Mouse (Mus musculus): Measurements from ENCODE around the gene Dgki. TPM values are rescaled to one million over a fixed set of nuclear protein-coding genes. Genes with fewer than 3 reads are reported as not detected.

Dgki gene
- polyA plus RNA-seq, 1 experiment: 0.20 TPM

DNA sequence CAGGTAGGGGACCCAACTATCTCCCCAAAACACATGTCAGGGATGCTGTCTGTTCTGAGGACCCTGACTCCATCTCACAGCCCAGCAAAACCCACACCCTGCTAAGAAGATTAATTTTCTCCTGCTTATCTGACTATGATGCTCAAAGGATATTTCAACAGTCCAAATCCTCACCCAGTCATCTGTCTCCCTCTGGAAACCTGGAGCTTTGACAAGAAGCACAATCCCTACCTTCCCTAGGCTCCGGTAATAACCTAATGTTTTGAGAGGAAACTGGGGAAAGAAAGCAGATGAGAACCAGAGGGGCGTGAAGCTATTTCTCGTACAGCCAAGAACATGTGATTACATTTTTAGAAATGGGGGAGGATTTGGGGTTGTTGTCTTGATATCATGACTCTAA, 392.8 kb downstream of the Dgki start:
- Histone ChIP-seq H3K27me3 (ENCODE audit: control insufficient read depth, insufficient read depth, low read length) (no peaks in the 10 kb centered on the region), H3K27ac (ENCODE audit: insufficient read depth, low read depth, low read length) (no peak overlapping the region), H3K4me3 (ENCODE audit: low read depth, low read length) (no peak overlapping the region), H3K36me3 (ENCODE audit: control insufficient read depth, insufficient read depth, low read length) (no peaks in the 10 kb centered on the region), H3K4me1 (ENCODE audit: control insufficient read depth, insufficient read depth, insufficient read length, low read length) (no peaks in the 10 kb centered on the region)
- TF ChIP-seq CTCF (IDR thresholded peaks at IDR 0.05; ENCODE audit: extremely low read depth, insufficient read length, insufficient replicate concordance, low read depth, low read length) (no peak), POLR2A (IDR thresholded peaks at IDR 0.05; ENCODE audit: low read depth, low read length) (no peak)
- 81% methylated on average over 3 of the region's 3 CpGs for WGBS

DNA sequence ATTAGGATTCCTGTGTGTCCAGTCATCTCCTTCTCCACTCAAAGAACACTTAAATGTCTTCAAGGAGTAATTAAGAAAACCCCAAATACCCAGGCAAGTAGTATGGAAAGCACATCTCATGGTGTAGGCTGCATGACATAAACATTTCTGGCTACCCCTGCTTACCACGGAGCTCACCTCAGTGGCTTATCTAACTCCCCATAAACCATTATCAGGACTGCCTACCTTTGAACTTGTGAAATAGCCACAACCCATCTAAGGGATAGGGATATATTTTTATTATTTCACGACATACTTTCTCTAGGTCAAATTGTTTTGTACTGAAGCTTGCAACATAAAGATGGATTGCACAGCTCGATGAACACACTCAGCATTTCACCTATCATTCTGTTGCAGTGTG, 394.0 kb downstream of the Dgki start:
- WGBS: 29% methylated on average over 3 of the region's 3 CpGs
- TF ChIP-seq CTCF (IDR thresholded peaks at IDR 0.05; ENCODE audit: extremely low read depth, insufficient read length, insufficient replicate concordance, low read depth, low read length): no peak

DNA sequence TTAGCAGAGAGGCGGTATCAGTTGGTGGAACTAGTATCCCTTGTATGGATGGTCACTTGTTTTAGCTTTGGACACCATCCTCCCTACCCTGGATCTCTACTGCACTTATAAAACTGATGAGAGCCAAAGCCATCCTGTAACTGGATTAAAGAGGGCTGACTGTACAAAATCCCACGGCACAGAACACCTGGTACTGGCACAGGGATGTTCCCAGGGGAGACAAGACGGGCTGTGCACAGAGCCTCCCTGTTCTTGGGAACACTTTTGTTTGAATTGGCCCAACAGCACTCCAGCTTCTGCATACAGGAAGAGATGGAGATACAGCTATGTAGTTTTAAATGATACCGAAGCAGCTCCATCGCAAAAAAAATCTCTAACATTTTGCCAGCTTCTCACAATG, 395.1 kb downstream of the Dgki start:
- no peaks in the 10 kb centered on the region for H3K27me3 ChIP-seq (ENCODE audit: control insufficient read depth, insufficient read depth, low read length)
- WGBS: 76% methylated on average over 5 of the region's 5 CpGs
- H3K4me3 ChIP-seq (ENCODE audit: low read depth, low read length): no peak overlapping the region
- no peaks in the 10 kb centered on the region for H3K36me3 ChIP-seq (ENCODE audit: control insufficient read depth, insufficient read depth, low read length)
- no peak for TF ChIP-seq CTCF (IDR thresholded peaks at IDR 0.05; ENCODE audit: extremely low read depth, insufficient read length, insufficient replicate concordance, low read depth, low read length)
- TF ChIP-seq POLR2A (IDR thresholded peaks at IDR 0.05; ENCODE audit: low read depth, low read length): no peak
- H3K27ac ChIP-seq (ENCODE audit: insufficient read depth, low read depth, low read length): no peak overlapping the region
- H3K4me1 ChIP-seq (ENCODE audit: control insufficient read depth, insufficient read depth, insufficient read length, low read length): no peaks in the 10 kb centered on the region

More for the DNA sequence above, 394.0 kb downstream of the Dgki start:
- no peaks in the 10 kb centered on the region for H3K4me1 ChIP-seq (ENCODE audit: control insufficient read depth, insufficient read depth, insufficient read length, low read length)
- H3K27ac ChIP-seq (ENCODE audit: insufficient read depth, low read depth, low read length): no peak overlapping the region
- no peak overlapping the region for H3K4me3 ChIP-seq (ENCODE audit: low read depth, low read length)
- H3K36me3 ChIP-seq (ENCODE audit: control insufficient read depth, insufficient read depth, low read length): no peaks in the 10 kb centered on the region
- H3K27me3 ChIP-seq (ENCODE audit: control insufficient read depth, insufficient read depth, low read length): no peaks in the 10 kb centered on the region

DNA sequence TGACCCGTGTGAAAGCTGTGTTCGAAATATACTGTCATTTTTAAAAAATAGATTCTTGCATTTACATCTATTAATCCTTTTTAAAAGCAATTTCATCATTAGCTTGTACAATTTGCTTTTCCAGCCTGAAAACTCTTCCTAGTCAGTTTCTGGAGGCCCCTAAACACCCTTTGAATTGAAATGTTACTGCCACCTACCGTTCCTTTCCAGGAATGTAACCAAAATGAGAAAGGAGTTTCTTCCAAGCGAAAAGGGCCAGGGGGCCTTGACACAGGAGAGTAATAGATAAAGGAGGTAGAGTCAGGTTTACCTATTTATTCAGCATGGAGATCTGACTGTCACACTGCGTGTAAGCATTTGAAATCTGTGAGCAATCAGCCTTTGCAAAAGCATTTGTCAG, 396.2 kb downstream of the Dgki start:
- H3K4me1 ChIP-seq (ENCODE audit: control insufficient read depth, insufficient read depth, insufficient read length, low read length): no peaks in the 10 kb centered on the region
- TF ChIP-seq CTCF (IDR thresholded peaks at IDR 0.05; ENCODE audit: extremely low read depth, insufficient read length, insufficient replicate concordance, low read depth, low read length): no peak
- TF ChIP-seq POLR2A (IDR thresholded peaks at IDR 0.05; ENCODE audit: low read depth, low read length): no peak
- H3K27ac ChIP-seq (ENCODE audit: insufficient read depth, low read depth, low read length): no peak overlapping the region
- H3K4me3 ChIP-seq (ENCODE audit: low read depth, low read length): no peak overlapping the region
- 31% methylated on average over 5 of the region's 5 CpGs for WGBS
- H3K36me3 ChIP-seq (ENCODE audit: control insufficient read depth, insufficient read depth, low read length): no peaks in the 10 kb centered on the region
- H3K27me3 ChIP-seq (ENCODE audit: control insufficient read depth, insufficient read depth, low read length): no peaks in the 10 kb centered on the region

DNA sequence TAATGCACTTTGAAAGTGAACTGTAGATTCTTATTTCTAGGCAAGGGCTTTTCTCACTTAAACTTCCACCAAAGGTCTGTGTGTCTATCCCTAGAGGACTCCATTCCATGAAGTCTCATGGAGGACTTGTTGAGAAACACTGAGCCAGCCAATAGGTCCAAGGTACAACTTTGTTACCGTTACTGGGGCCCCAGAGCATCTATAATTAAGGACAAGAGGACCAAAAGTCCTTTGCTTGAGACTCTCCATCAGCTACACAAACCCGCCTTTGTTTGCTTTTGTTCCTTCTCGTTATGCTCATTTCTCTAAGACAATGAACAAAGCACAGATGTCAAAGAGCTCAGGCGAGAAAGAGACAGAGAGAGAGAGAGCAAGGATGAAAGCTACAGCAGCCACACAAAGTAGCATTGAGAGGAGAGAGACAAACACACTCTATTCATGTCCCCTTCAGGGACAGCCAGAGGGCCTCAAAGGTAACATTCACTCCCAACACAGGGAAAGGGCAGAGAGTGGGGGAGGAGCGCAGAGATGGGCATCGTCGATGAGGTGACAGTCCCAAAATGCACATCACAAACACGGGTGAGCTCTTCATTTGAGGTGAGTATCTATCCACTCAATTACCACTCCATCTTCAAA, 396.7 kb downstream of the Dgki start:
- Histone ChIP-seq H3K27ac (ENCODE audit: insufficient read depth, low read depth, low read length) (no peak overlapping the region), H3K36me3 (ENCODE audit: control insufficient read depth, insufficient read depth, low read length) (no peaks in the 10 kb centered on the region), H3K27me3 (ENCODE audit: control insufficient read depth, insufficient read depth, low read length) (no peaks in the 10 kb centered on the region), H3K4me3 (ENCODE audit: low read depth, low read length) (no peak overlapping the region), H3K4me1 (ENCODE audit: control insufficient read depth, insufficient read depth, insufficient read length, low read length) (no peaks in the 10 kb centered on the region)
- TF ChIP-seq CTCF (IDR thresholded peaks at IDR 0.05; ENCODE audit: extremely low read depth, insufficient read length, insufficient replicate concordance, low read depth, low read length) (no peak), POLR2A (IDR thresholded peaks at IDR 0.05; ENCODE audit: low read depth, low read length) (no peak)
- 31% methylated on average over 8 of the region's 8 CpGs for WGBS

DNA sequence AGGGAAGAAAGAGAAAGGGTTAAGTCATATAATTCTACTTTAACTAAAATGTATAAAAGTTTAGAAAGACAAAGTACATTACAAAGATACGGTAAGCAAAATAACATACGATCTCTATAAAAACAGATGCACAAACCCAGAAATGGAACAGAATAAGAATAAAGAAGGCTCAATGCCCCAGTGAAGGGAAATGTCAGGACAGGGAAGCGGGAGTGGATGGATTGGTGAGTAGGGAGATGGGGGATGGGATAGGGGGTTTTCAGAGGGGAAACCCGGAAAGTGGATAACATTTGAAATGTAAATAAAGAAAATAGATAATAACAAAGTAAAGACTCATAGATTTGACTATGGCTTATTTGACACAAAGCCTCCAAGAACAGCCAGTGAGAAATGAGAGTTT, 400.1 kb downstream of the Dgki start:
- H3K36me3 ChIP-seq (ENCODE audit: control insufficient read depth, insufficient read depth, low read length): no peaks in the 10 kb centered on the region
- no peaks in the 10 kb centered on the region for H3K27me3 ChIP-seq (ENCODE audit: control insufficient read depth, insufficient read depth, low read length)
- no peaks in the 10 kb centered on the region for H3K4me1 ChIP-seq (ENCODE audit: control insufficient read depth, insufficient read depth, insufficient read length, low read length)
- H3K4me3 ChIP-seq (ENCODE audit: low read depth, low read length): no peak overlapping the region
- no peak overlapping the region for H3K27ac ChIP-seq (ENCODE audit: insufficient read depth, low read depth, low read length)
- TF ChIP-seq POLR2A (IDR thresholded peaks at IDR 0.05; ENCODE audit: low read depth, low read length): no peak
- no peak for TF ChIP-seq CTCF (IDR thresholded peaks at IDR 0.05; ENCODE audit: extremely low read depth, insufficient read length, insufficient replicate concordance, low read depth, low read length)
- WGBS: 79% methylated on average over 4 of the region's 4 CpGs

DNA sequence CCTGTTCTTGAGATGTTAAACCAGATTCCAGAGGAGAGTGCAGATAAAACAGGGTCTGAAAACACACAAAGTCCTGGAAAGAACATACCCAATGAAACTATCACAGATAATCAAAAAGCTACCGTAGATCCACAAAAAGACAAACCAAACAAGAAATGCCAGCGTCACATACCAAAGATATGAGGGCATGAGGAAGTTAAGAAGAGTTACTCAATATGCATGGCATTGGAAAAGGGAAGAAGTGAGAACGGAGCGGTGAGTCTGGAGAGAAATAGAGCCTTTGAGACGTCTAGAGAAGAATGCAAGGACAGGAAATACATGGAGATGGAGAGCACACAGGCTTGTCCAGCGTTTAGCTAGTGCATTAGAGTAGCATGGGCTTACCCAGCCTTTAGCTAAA, 401.6 kb downstream of the Dgki start:
- Histone ChIP-seq H3K4me1 (ENCODE audit: control insufficient read depth, insufficient read depth, insufficient read length, low read length) (no peaks in the 10 kb centered on the region), H3K27ac (ENCODE audit: insufficient read depth, low read depth, low read length) (no peak overlapping the region), H3K4me3 (ENCODE audit: low read depth, low read length) (no peak overlapping the region), H3K27me3 (ENCODE audit: control insufficient read depth, insufficient read depth, low read length) (no peaks in the 10 kb centered on the region), H3K36me3 (ENCODE audit: control insufficient read depth, insufficient read depth, low read length) (no peaks in the 10 kb centered on the region)
- no peak for TF ChIP-seq CTCF (IDR thresholded peaks at IDR 0.05; ENCODE audit: extremely low read depth, insufficient read length, insufficient replicate concordance, low read depth, low read length)
- no peak for TF ChIP-seq POLR2A (IDR thresholded peaks at IDR 0.05; ENCODE audit: low read depth, low read length)
- 61% methylated on average over 6 of the region's 6 CpGs for WGBS
